Mouse (Mus musculus) lung, embryonic 16.5 days (tissue): ENCODE data around the gene 4833439L19Rik. TPM values are rescaled to one million over a fixed set of nuclear protein-coding genes. Genes with fewer than 3 reads are reported as not detected.

Experiments
- microRNA-seq: library from miRNA; unstranded; fragments of <30 nt; microRNA quantifications from one replicate; pipeline ENCODE4, GENCODE M21; 2016
- polyA plus RNA-seq: library from polyadenylated mRNA; unstranded; fragments of >200 nt; fragmentation: Nextera tagmentation; extraction: Ambion mirVana; gene quantifications from 2 replicates; pipeline ENCODE4 v1.2.1, GENCODE M21; 2015

4833439L19Rik gene
- polyA plus RNA-seq, 1 experiment from 2014 or later = 130 TPM

Small RNA genes within 50 kb of the gene (microRNA-seq; reads per million reads assigned to microRNA genes)
- gene Gm24195 = not detected

Other genes with a start within 250 kb of the 4833439L19Rik start
- gene Cplx2, start 194.1 kb downstream of the 4833439L19Rik start, polyA plus RNA-seq = 5.0 and 5.3 TPM in 2 replicates
- gene Thoc3, start 96.6 kb downstream of the 4833439L19Rik start, polyA plus RNA-seq = 98.2 and 101 TPM in 2 replicates
- 7.3 and 8.3 TPM in 2 replicates for gene Simc1, start 61.7 kb downstream of the 4833439L19Rik start, polyA plus RNA-seq
- gene Arl10, start 9.6 kb upstream of the 4833439L19Rik start, polyA plus RNA-seq = 25.3 and 28.6 TPM in 2 replicates
- 69.2 and 71.2 TPM in 2 replicates for gene Nop16, start 24.7 kb upstream of the 4833439L19Rik start, polyA plus RNA-seq
- 189 and 192 TPM in 2 replicates for gene Higd2a, start 24.8 kb upstream of the 4833439L19Rik start, polyA plus RNA-seq
- gene Cltb, start 45.9 kb upstream of the 4833439L19Rik start, polyA plus RNA-seq = 46.2 and 47.8 TPM in 2 replicates
- 72.1 and 78.6 TPM in 2 replicates for gene Faf2, start 56.3 kb upstream of the 4833439L19Rik start, polyA plus RNA-seq
- gene Rnf44, start 128.5 kb upstream of the 4833439L19Rik start, polyA plus RNA-seq = 44.7 and 49.4 TPM in 2 replicates
- gene Cdhr2, start 136.0 kb upstream of the 4833439L19Rik start, polyA plus RNA-seq = 0.30 TPM in 1 of 2 replicates, not detected in the other
- gene Gprin1, start 184.4 kb upstream of the 4833439L19Rik start, polyA plus RNA-seq = 0.05 and 0.16 TPM in 2 replicates
- 0.31 TPM in 1 of 2 replicates, not detected in the other for gene Sncb, start 201.2 kb upstream of the 4833439L19Rik start, polyA plus RNA-seq
- gene Eif4e1b, start 218.6 kb upstream of the 4833439L19Rik start, polyA plus RNA-seq = not detected in 2 replicates
- gene Tspan17, start 223.9 kb upstream of the 4833439L19Rik start, polyA plus RNA-seq = 19.6 and 21.0 TPM in 2 replicates